Mouse (Mus musculus) forebrain, embryonic 11.5 days (tissue): ENCODE data around the gene Upk2. TPM values are rescaled to one million over a fixed set of nuclear protein-coding genes. Genes with fewer than 3 reads are reported as not detected.

ENCODE experiments used
- ATAC-seq: fragments of 200-750 bp; cut with Nextera tagmentation; replicated peaks from 2 replicates; pipeline ENCODE4 v1.8.0; 2017; ENCODE audit warnings: moderate TSS enrichment; ENCODE audit not compliant: low FRiP score
- DNase-seq: peaks from one replicate; pipeline ENCODE4 v3.0.0-alpha.2; 2017; ENCODE audit warnings: low spot score
- H3K27ac ChIP-seq: fragments of 300-500 bp; sonication (generic); 2 replicates; pipeline ENCODE4 v1.5.1; 2014; ENCODE audit warnings: low read depth, low read length
- H3K27me3 ChIP-seq: fragments of 300-500 bp; sonication (generic); 2 replicates; pipeline ENCODE4 v1.6.1; 2014; ENCODE audit warnings: mild to moderate bottlenecking, low read length, mixed read lengths; ENCODE audit not compliant: control insufficient read depth, insufficient read depth
- H3K36me3 ChIP-seq: fragments of 300-500 bp; sonication (generic); 2 replicates; pipeline ENCODE4 v1.6.1; 2014; ENCODE audit warnings: mild to moderate bottlenecking, low read length, moderate library complexity, mixed read lengths; ENCODE audit not compliant: control insufficient read depth, insufficient read depth
- H3K4me1 ChIP-seq: fragments of 300-500 bp; sonication (generic); replicated peaks from 2 replicates; pipeline ENCODE4 v1.6.1; 2014; ENCODE audit warnings: low read length, mixed read lengths; ENCODE audit not compliant: control insufficient read depth, insufficient read depth
- H3K4me2 ChIP-seq: fragments of 300-500 bp; sonication (generic); 2 replicates; pipeline ENCODE4 v1.6.1; 2014; ENCODE audit warnings: low read depth, mild to moderate bottlenecking, low read length, moderate library complexity, mixed read lengths; ENCODE audit not compliant: severe bottlenecking
- H3K4me3 ChIP-seq: fragments of 300-500 bp; sonication (generic); 2 replicates; pipeline ENCODE4 v1.5.1; 2014; ENCODE audit warnings: low read depth, low read length
- H3K9ac ChIP-seq: fragments of 300-500 bp; sonication (generic); 2 replicates; pipeline ENCODE4 v1.6.1; 2014; ENCODE audit warnings: low read length
- H3K9me3 ChIP-seq: fragments of 300-500 bp; sonication (generic); 2 replicates; pipeline ENCODE4 v1.6.1; 2016; ENCODE audit warnings: low read length, mixed read lengths; ENCODE audit not compliant: control insufficient read depth
- WGBS: fragments of 180-500 bp; shearing (Covaris S2); extraction: QIAGEN DNeasy Blood & Tissue Kit; methylation state at CpG from one replicate; pipeline ENCODE4 v1.1.7; 2014; 5-methylcytosine and 5-hydroxymethylcytosine counted together
- polyA plus RNA-seq: library from polyadenylated mRNA; unstranded; fragments of >200 nt; fragmentation: Nextera tagmentation; extraction: Ambion mirVana; gene quantifications from 2 replicates; pipeline ENCODE4 v1.2.1, GENCODE M21; 2014

The Upk2 gene
- polyA plus RNA-seq, 1 experiment from 2014 or later = not detected

GRCm38 (mm10) chr9:44497624-44498377 is 43.0 kb upstream of the Upk2 start:
- Histone ChIP-seq H3K27ac (peak overlapping the region; percentile 83), H3K4me2 (peak overlapping the region; percentile 78), H3K9me3 (no peaks in the 10 kb centered on the region), H3K4me1 (peaks cover 54% of the 10 kb centered on the region), H3K36me3 (no peaks in the 10 kb centered on the region), H3K9ac (peak overlapping the region; percentile 63), H3K27me3 (no peaks in the 10 kb centered on the region), H3K4me3 (peak overlapping the region; percentile 34)
- 1% methylated on average over 9 of the region's 11 CpGs for WGBS
- peak; percentile 22 for ATAC-seq
- peak; percentile 78 for DNase-seq

- Histone ChIP-seq H3K27me3 (no peaks in the 10 kb centered on the region), H3K27ac (no peak overlapping the region), H3K4me1 (peaks cover 55% of the 10 kb centered on the region), H3K9me3 (no peaks in the 10 kb centered on the region), H3K36me3 (no peaks in the 10 kb centered on the region), H3K4me3 (no peak overlapping the region), H3K9ac (no peak overlapping the region), H3K4me2 (no peak overlapping the region)
- ATAC-seq (no peak), DNase-seq (no peak)
- WGBS = 46% methylated on average over 12 of the region's 12 CpGs
These were observed 42.2 kb upstream of the Upk2 start for GRCm38 (mm10) chr9:44496803-44497461.

- H3K27me3 ChIP-seq = no peaks in the 10 kb centered on the region
- H3K4me1 ChIP-seq = peaks cover 50% of the 10 kb centered on the region
- no peak overlapping the region for H3K4me2 ChIP-seq
- no peaks in the 10 kb centered on the region for H3K36me3 ChIP-seq
- DNase-seq (no peak), ATAC-seq (no peak)
- H3K9ac ChIP-seq = no peak overlapping the region
- no peaks in the 10 kb centered on the region for H3K9me3 ChIP-seq
- WGBS = 88% methylated on average over 10 of the region's 10 CpGs
- no peak overlapping the region for H3K4me3 ChIP-seq
- H3K27ac ChIP-seq = no peak overlapping the region
These were observed 41.1 kb upstream of the Upk2 start for GRCm38 (mm10) chr9:44495810-44496344.

GRCm38 (mm10) chr9:44494863-44495809 is 40.4 kb upstream of the Upk2 start:
- H3K9ac ChIP-seq = peak overlapping the region; percentile 29
- H3K4me2 ChIP-seq = no peak overlapping the region
- H3K4me3 ChIP-seq = no peak overlapping the region
- H3K9me3 ChIP-seq = no peaks in the 10 kb centered on the region
- WGBS = 40% methylated on average over 8 of the region's 9 CpGs
- no peaks in the 10 kb centered on the region for H3K27me3 ChIP-seq
- peaks cover 54% of the 10 kb centered on the region for H3K4me1 ChIP-seq
- DNase-seq (no peak), ATAC-seq (no peak)
- no peak overlapping the region for H3K27ac ChIP-seq
- no peaks in the 10 kb centered on the region for H3K36me3 ChIP-seq

GRCm38 (mm10) chr9:44494261-44494862 is 39.6 kb upstream of the Upk2 start:
- Histone ChIP-seq H3K9ac (peak overlapping the region; percentile 29), H3K36me3 (no peaks in the 10 kb centered on the region), H3K27ac (no peak overlapping the region), H3K27me3 (no peaks in the 10 kb centered on the region), H3K4me3 (no peak overlapping the region), H3K4me1 (peaks cover 55% of the 10 kb centered on the region), H3K4me2 (peak overlapping the region; percentile 26; the same call in 1 of the 2 replicates), H3K9me3 (no peaks in the 10 kb centered on the region)
- ATAC-seq = no peak
- 10% methylated on average over 11 of the region's 11 CpGs for whole genome bisulfite sequencing
- no peak for DNase-seq

- Histone ChIP-seq H3K4me2 (no peak overlapping the region), H3K27me3 (no peaks in the 10 kb centered on the region), H3K36me3 (no peaks in the 10 kb centered on the region), H3K4me3 (no peak overlapping the region), H3K9me3 (no peaks in the 10 kb centered on the region), H3K4me1 (peaks cover 55% of the 10 kb centered on the region), H3K9ac (no peak overlapping the region; the same call in 1 of the 2 replicates), H3K27ac (no peak overlapping the region)
- no peak for DNase-seq
- ATAC-seq = no peak
- WGBS = 62% methylated on average over 17 of the region's 17 CpGs
These were observed 38.1 kb upstream of the Upk2 start for GRCm38 (mm10) chr9:44492631-44493461.

GRCm38 (mm10) chr9:44491351-44491750 is 36.6 kb upstream of the Upk2 start:
- H3K36me3 ChIP-seq = no peaks in the 10 kb centered on the region
- no peak for DNase-seq
- ATAC-seq = no peak
- no peaks in the 10 kb centered on the region for H3K9me3 ChIP-seq
- peaks cover 60% of the 10 kb centered on the region for H3K4me1 ChIP-seq
- no peak overlapping the region for H3K4me3 ChIP-seq
- no peaks in the 10 kb centered on the region for H3K27me3 ChIP-seq
- H3K4me2 ChIP-seq = no peak overlapping the region
- H3K27ac ChIP-seq = no peak overlapping the region
- 80% methylated on average over 10 of the region's 10 CpGs for WGBS
- no peak overlapping the region for H3K9ac ChIP-seq
